Mouse (Mus musculus) sigmoid colon, adult 10 weeks (tissue): ENCODE results near the gene Cttn. TPM values are rescaled to one million over a fixed set of nuclear protein-coding genes. Genes with fewer than 3 reads are reported as not detected.

ENCODE experiments used
- polyA plus RNA-seq: library from polyadenylated mRNA; stranded (reverse); fragments of 350-450 nt; fragmentation: Illumina TruSeq; extraction: RNeasy Lipid Tissue Mini Kit (QIAGEN cat#74804); gene quantifications from one replicate; pipeline ENCODE4 v1.2.3, GENCODE M21; 2014; ENCODE audit warnings: low read depth, low replicate concordance

The Cttn gene
- 57.0 TPM for polyA plus RNA-seq

GRCm38 (mm10) chr7:144470545-144471059 is at the start of gene Cttn:
Gene Cttn, minus strand, starts transcription at chr7:144471009.

Other genes with a start within 250 kb of the Cttn start
- gene Ppfia1, start 82.7 kb upstream of the Cttn start, polyA plus RNA-seq: 165 TPM
- gene Fadd, start 111.5 kb upstream of the Cttn start, polyA plus RNA-seq: 5.3 TPM